Mouse (Mus musculus): ENCODE measurements at regions not wholly inside any gene's neighbourhood (a gene's known extent, or its start where the extent isn't known, plus 50 kb on each side); places are given as distances from the start of the nearest gene placed in this dataset.

DNA sequence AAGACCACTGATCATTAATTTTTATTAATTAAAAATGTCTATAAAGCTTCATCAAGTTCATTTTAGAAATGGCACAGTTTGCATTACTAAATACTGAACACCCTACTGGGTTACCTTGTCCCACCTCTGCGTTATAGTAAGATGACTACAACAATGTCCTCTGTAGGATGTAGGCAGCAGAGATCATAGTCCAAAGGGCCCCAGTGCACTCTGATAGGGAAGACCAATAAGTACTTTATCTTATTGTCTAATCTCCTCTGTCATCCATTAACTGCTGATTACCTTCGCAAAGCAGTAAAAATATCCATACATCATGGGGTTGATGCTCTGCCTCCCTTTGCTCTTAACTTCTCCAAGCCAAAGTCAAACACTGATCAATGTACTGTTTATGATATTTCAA lies 662.1 kb downstream of the Psat1 start:
- WGBS = 99% methylated on average over 2 of the region's 2 CpGs
- no peaks in the 10 kb centered on the region for H3K4me1 ChIP-seq (ENCODE audit: control insufficient read depth, insufficient read depth, low read length)
- H3K4me3 ChIP-seq (ENCODE audit: insufficient read depth, low read depth, low read length) = no peak overlapping the region
- no peak for TF ChIP-seq CTCF (IDR thresholded peaks at IDR 0.05; ENCODE audit: insufficient read depth, low read depth, low read length)
- TF ChIP-seq POLR2A (IDR thresholded peaks at IDR 0.05; ENCODE audit: insufficient read depth, low read depth, low read length) = no peak
- H3K27ac ChIP-seq (ENCODE audit: insufficient read depth, low read depth, low read length) = no peak overlapping the region

DNA sequence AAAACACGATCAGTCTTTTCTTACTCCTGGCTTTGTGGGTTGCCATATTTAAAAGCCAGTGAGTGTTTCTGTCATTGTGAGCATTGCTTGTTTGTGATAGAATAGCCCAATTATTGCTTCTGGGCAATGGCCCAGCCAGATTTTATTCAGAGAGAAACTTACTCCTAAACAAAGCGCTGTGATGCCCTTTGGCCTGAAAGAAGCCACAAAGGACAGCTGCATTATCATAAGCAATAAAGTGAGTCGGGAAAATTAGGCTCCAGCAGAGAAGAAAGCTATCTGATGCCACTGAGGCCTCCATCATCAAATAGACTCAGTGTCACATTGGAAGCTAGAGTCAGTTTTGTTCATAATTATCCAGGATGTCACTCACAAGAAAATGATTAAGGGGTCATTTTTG lies 644.9 kb upstream of the Tle4 start:
- no peak for TF ChIP-seq POLR2A (IDR thresholded peaks at IDR 0.05; ENCODE audit: insufficient read depth, low read depth, low read length)
- no peak for TF ChIP-seq CTCF (IDR thresholded peaks at IDR 0.05; ENCODE audit: insufficient read depth, low read depth, low read length)
- Histone ChIP-seq H3K4me1 (ENCODE audit: control insufficient read depth, insufficient read depth, low read length) (no peaks in the 10 kb centered on the region), H3K4me3 (ENCODE audit: insufficient read depth, low read depth, low read length) (no peak overlapping the region), H3K27ac (ENCODE audit: insufficient read depth, low read depth, low read length) (no peak overlapping the region)
- 44% methylated on average over 3 of the region's 3 CpGs for WGBS

GRCm38 (mm10) chr19:15230129-15230927 lies 632.5 kb upstream of the Tle4 start:
- TF ChIP-seq CTCF (IDR thresholded peaks at IDR 0.05; ENCODE audit: insufficient read depth, low read depth, low read length) = no peak
- TF ChIP-seq POLR2A (IDR thresholded peaks at IDR 0.05; ENCODE audit: insufficient read depth, low read depth, low read length) = no peak
- Histone ChIP-seq H3K4me1 (ENCODE audit: control insufficient read depth, insufficient read depth, low read length) (no peaks in the 10 kb centered on the region), H3K4me3 (ENCODE audit: insufficient read depth, low read depth, low read length) (no peak overlapping the region), H3K27ac (ENCODE audit: insufficient read depth, low read depth, low read length) (no peak overlapping the region)
- 32% methylated on average over 2 of the region's 2 CpGs for WGBS

DNA sequence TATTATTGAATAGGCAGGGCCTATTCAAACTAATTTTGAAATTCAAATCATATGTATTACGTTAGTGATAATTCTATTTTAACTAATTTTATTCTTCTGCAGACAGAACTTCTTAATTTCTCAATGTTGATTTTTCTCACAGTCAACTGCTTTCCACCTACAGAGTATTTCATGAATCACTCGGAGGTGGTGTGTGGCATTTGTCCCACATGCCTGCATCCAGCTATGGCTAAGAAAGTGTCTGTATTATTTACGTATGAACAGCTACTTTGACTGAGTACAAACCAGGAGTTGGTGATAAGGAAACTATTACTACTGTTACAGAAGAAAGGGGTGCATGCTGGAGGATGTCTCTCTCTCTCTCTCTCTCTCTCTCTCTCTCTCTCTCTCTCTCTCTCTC lies 619.5 kb upstream of the Tle4 start:
- TF ChIP-seq POLR2A (IDR thresholded peaks at IDR 0.05; ENCODE audit: insufficient read depth, low read depth, low read length) (no peak), CTCF (IDR thresholded peaks at IDR 0.05; ENCODE audit: insufficient read depth, low read depth, low read length) (no peak)
- Histone ChIP-seq H3K4me3 (ENCODE audit: insufficient read depth, low read depth, low read length) (no peak overlapping the region), H3K4me1 (ENCODE audit: control insufficient read depth, insufficient read depth, low read length) (no peaks in the 10 kb centered on the region), H3K27ac (ENCODE audit: insufficient read depth, low read depth, low read length) (no peak overlapping the region)
- 91% methylated on average over 3 of the region's 3 CpGs for WGBS

DNA sequence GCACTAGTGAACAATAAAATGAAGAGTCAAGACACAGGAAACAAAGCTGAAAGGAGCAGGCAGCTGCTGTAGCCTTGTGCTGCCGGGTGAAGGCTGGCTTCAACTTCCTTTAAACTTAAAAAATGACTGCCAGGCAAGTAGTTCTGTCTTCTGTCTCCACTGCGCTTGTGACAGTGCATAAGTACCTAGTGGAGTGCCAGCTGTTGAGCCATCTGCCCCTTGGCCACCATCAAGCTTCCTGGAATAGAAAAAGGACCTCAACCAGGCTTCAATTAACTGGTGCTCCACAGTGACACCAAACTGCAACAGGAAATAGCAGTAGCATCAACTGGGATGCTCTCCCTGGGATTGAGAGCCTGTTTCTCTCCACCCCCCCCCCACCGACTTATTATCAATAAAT lies 616.8 kb upstream of the Tle4 start:
- 81% methylated on average over 3 of the region's 3 CpGs for whole genome bisulfite sequencing
- H3K4me1 ChIP-seq (ENCODE audit: control insufficient read depth, insufficient read depth, low read length) = no peaks in the 10 kb centered on the region

DNA sequence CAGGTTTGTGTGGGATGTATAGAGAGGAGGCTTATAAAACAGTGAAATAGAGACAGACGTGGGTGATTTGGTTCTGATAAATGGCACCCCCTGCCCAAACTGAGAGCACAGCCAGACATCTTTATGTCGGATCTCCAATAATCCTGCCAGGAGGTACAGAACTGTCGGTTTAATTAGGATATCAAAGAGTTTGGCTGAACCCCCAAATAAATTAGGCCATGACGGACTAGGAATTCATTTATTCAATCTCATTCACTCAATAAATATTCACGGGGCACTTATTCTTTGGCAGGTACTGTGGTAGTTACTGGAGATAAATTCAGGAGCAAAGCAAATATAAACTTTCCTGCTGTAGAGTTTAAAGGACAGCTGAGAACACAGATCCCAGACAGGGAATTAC lies 615.0 kb upstream of the Tle4 start:
- Histone ChIP-seq H3K4me3 (ENCODE audit: insufficient read depth, low read depth, low read length) (no peak overlapping the region), H3K4me1 (ENCODE audit: control insufficient read depth, insufficient read depth, low read length) (no peaks in the 10 kb centered on the region), H3K27ac (ENCODE audit: insufficient read depth, low read depth, low read length) (no peak overlapping the region)
- WGBS = 49% methylated on average over 5 of the region's 5 CpGs
- no peak for TF ChIP-seq CTCF (IDR thresholded peaks at IDR 0.05; ENCODE audit: insufficient read depth, low read depth, low read length)
- TF ChIP-seq POLR2A (IDR thresholded peaks at IDR 0.05; ENCODE audit: insufficient read depth, low read depth, low read length) = no peak

More for the DNA sequence above, 616.8 kb upstream of the Tle4 start:
- TF ChIP-seq POLR2A (IDR thresholded peaks at IDR 0.05; ENCODE audit: insufficient read depth, low read depth, low read length) (no peak), CTCF (IDR thresholded peaks at IDR 0.05; ENCODE audit: insufficient read depth, low read depth, low read length) (no peak)
- no peak overlapping the region for H3K4me3 ChIP-seq (ENCODE audit: insufficient read depth, low read depth, low read length)
- no peak overlapping the region for H3K27ac ChIP-seq (ENCODE audit: insufficient read depth, low read depth, low read length)

DNA sequence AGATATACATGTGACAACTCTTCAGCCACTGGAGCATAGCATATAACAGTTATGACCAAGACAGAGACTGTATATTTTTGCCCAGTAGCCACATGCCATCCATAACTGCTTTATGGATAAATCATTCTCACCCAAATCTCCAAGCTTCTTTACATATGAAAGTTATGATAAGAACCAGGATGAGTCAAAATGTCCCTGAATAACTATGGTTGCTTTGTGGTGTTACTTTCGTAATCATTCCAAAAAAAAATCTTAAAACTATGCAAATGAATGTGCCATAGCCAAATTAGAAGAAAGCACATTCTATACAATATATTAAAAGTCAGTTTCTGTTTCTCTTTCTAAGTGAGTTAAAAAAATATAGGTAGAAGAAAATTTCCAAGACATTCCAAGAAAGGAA lies 605.2 kb upstream of the Tle4 start:
- Histone ChIP-seq H3K4me3 (ENCODE audit: insufficient read depth, low read depth, low read length) (no peak overlapping the region), H3K27ac (ENCODE audit: insufficient read depth, low read depth, low read length) (no peak overlapping the region), H3K4me1 (ENCODE audit: control insufficient read depth, insufficient read depth, low read length) (no peaks in the 10 kb centered on the region)
- WGBS = 95% methylated on average over 1 of the region's 1 CpGs
- TF ChIP-seq CTCF (IDR thresholded peaks at IDR 0.05; ENCODE audit: insufficient read depth, low read depth, low read length) (no peak), POLR2A (IDR thresholded peaks at IDR 0.05; ENCODE audit: insufficient read depth, low read depth, low read length) (no peak)

DNA sequence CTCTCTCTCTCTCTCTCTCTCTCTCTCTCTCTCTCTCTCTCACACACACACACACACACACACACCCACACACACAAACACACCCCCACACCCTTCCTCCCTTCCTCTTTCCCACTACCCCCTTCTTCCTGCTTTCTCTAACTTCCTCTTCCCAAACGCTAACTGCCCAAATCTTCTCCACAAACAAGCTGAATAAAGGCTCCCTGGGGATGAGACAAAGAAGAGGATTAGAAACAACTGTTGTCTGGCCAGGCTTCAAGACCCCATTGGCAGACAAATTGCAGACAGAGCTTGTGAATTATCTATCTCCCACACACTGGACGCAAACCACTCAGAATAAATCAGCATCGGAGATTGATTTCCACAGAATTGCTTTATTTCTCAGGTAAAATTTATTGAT lies 603.4 kb upstream of the Tle4 start:
- Histone ChIP-seq H3K4me3 (ENCODE audit: insufficient read depth, low read depth, low read length) (no peak overlapping the region), H3K4me1 (ENCODE audit: control insufficient read depth, insufficient read depth, low read length) (no peaks in the 10 kb centered on the region), H3K27ac (ENCODE audit: insufficient read depth, low read depth, low read length) (no peak overlapping the region)
- WGBS = 29% methylated on average over 3 of the region's 3 CpGs
- TF ChIP-seq CTCF (IDR thresholded peaks at IDR 0.05; ENCODE audit: insufficient read depth, low read depth, low read length) (no peak), POLR2A (IDR thresholded peaks at IDR 0.05; ENCODE audit: insufficient read depth, low read depth, low read length) (no peak)

GRCm38 (mm10) chr19:15200792-15201191 lies 602.9 kb upstream of the Tle4 start:
- no peak overlapping the region for H3K4me3 ChIP-seq (ENCODE audit: insufficient read depth, low read depth, low read length)
- no peaks in the 10 kb centered on the region for H3K4me1 ChIP-seq (ENCODE audit: control insufficient read depth, insufficient read depth, low read length)
- H3K27ac ChIP-seq (ENCODE audit: insufficient read depth, low read depth, low read length) = no peak overlapping the region
- 72% methylated on average over 4 of the region's 4 CpGs for WGBS
- TF ChIP-seq CTCF (IDR thresholded peaks at IDR 0.05; ENCODE audit: insufficient read depth, low read depth, low read length) (no peak), POLR2A (IDR thresholded peaks at IDR 0.05; ENCODE audit: insufficient read depth, low read depth, low read length) (no peak)
